Mouse (Mus musculus) midbrain, embryonic 15.5 days (tissue): ENCODE results near the gene Zfp810. TPM values are rescaled to one million over a fixed set of nuclear protein-coding genes. Genes with fewer than 3 reads are reported as not detected.
"Not testable (repeated sequence)": the region's sequence is repeated elsewhere in the genome, so short reads cannot be mapped to it uniquely, and the experiment has no call there.

Source experiments
- ATAC-seq: fragments of 200-750 bp; cut with Nextera tagmentation; replicated peaks from 2 replicates; pipeline ENCODE4 v1.8.0; 2017; ENCODE audit warnings: moderate TSS enrichment
- H3K27ac ChIP-seq: fragments of 300-500 bp; sonication (generic); 2 replicates; pipeline ENCODE4 v1.5.1; 2015; ENCODE audit warnings: mild to moderate bottlenecking, inconsistent platforms
- H3K27me3 ChIP-seq: fragments of 300-500 bp; sonication (generic); replicated peaks from 2 replicates; pipeline ENCODE4 v1.6.1; 2015; ENCODE audit warnings: inconsistent platforms
- H3K36me3 ChIP-seq: fragments of 300-500 bp; sonication (generic); replicated peaks from 2 replicates; pipeline ENCODE4 v1.6.1; 2015; ENCODE audit warnings: inconsistent platforms
- H3K4me1 ChIP-seq: fragments of 300-500 bp; sonication (generic); 2 replicates; pipeline ENCODE4 v1.6.1; 2015; ENCODE audit warnings: inconsistent platforms
- H3K4me2 ChIP-seq: fragments of 300-500 bp; sonication (generic); 2 replicates; pipeline ENCODE4 v1.6.1; 2015; ENCODE audit warnings: inconsistent platforms, mild to moderate bottlenecking, moderate library complexity
- H3K4me3 ChIP-seq: fragments of 300-500 bp; sonication (generic); 2 replicates; pipeline ENCODE4 v1.5.1; 2015; ENCODE audit warnings: mild to moderate bottlenecking, inconsistent platforms
- H3K9ac ChIP-seq: fragments of 300-500 bp; sonication (generic); 2 replicates; pipeline ENCODE4 v1.6.1; 2015; ENCODE audit warnings: mild to moderate bottlenecking, inconsistent platforms
- H3K9me3 ChIP-seq: fragments of 300-500 bp; sonication (generic); 2 replicates; pipeline ENCODE4 v1.6.1; 2016; ENCODE audit warnings: inconsistent platforms
- WGBS: fragments of 180-500 bp; shearing (Covaris S2); methylation state at CpG from one replicate; pipeline ENCODE4 v1.1.7; 2015; ENCODE audit warnings: mixed read lengths; 5-methylcytosine and 5-hydroxymethylcytosine counted together
- polyA plus RNA-seq: library from polyadenylated mRNA; unstranded; fragments of >200 nt; fragmentation: Nextera tagmentation; extraction: Ambion mirVana; gene quantifications from 2 replicates; pipeline ENCODE4 v1.2.1, GENCODE M21; 2015

Zfp810 gene
- polyA plus RNA-seq, 1 experiment from 2014 or later: 39.2 TPM

DNA sequence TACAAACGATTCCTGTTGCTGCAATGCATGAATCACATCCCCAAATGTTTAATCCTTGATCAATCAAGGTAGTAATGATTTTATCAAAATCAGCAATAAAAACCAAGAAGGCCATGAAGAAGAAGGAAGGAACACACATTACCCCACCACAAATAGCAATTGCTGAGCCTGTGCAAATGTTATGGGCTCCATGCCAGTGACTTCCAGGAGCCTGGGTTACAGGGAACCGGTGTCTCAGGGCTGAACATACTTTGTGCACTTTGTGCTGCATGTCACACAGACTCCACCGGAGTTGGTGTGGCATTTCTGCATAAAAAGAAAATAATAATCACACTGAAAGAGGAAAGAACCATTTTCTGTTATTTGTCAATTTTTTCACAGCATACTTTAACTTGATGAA lies 6.6 kb upstream of the Zfp810 start:
- no peaks in the 10 kb centered on the region for H3K36me3 ChIP-seq

DNA sequence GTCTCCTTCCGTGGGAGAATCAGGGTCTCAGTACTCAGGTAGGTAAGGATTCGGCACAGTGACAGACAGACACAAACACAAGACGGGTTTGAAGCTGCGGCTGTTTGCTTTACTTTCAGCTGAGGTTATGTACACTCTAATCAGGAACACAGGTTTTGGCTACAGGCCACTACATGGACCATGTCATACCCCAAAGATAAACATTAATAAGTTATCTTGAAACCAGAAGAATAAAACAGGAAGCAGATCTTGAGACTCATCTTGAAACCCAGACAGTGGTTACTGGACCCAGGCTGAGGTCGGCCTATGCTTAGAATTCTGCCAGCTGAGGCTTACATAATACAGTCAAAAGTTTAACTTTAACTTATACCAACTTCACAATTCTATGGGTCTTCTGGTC lies 5.8 kb upstream of the Zfp810 start:
- H3K9me3 ChIP-seq: no peaks in the 10 kb centered on the region
- WGBS: 85% methylated on average over 5 of the region's 5 CpGs
- H3K4me3 ChIP-seq: no peak overlapping the region
- no peak for ATAC-seq
- no peaks in the 10 kb centered on the region for H3K4me1 ChIP-seq
- H3K27ac ChIP-seq: no peak overlapping the region
- no peak overlapping the region for H3K9ac ChIP-seq
- H3K4me2 ChIP-seq: no peak overlapping the region
- H3K27me3 ChIP-seq: no peaks in the 10 kb centered on the region
- H3K36me3 ChIP-seq: no peaks in the 10 kb centered on the region

More for the DNA sequence above, 6.6 kb upstream of the Zfp810 start:
- no peak overlapping the region for H3K4me2 ChIP-seq
- WGBS: 88% methylated on average over 3 of the region's 3 CpGs
- no peak overlapping the region for H3K4me3 ChIP-seq
- H3K4me1 ChIP-seq: no peaks in the 10 kb centered on the region
- ATAC-seq: no peak
- no peak overlapping the region for H3K9ac ChIP-seq
- no peaks in the 10 kb centered on the region for H3K27me3 ChIP-seq
- no peak overlapping the region for H3K27ac ChIP-seq
- no peaks in the 10 kb centered on the region for H3K9me3 ChIP-seq

DNA sequence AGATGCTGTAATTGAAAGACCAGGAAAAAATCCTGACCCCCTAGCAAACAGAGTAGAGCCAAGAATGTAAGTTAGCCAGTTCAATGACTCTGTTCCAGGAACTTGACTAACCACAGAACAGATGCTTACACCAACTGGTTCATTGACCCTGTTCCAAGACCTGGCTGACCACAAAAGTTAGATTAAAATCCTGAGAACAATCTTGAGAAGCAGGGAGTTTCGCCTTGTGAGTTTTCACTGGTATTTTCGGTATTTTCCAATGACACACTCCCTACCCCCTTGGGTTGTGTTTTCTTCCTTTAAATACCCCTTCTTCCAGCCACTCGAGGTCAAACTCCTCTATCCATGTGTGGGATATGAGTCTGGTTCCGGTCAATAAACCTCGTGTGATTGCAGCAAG lies 2.2 kb upstream of the Zfp810 start:
- Histone ChIP-seq H3K27ac (no peak overlapping the region), H3K4me2 (no peak overlapping the region), H3K4me3 (no peak overlapping the region), H3K4me1 (peaks cover 10% of the 10 kb centered on the region), H3K36me3 (peaks cover 7% of the 10 kb centered on the region), H3K27me3 (no peaks in the 10 kb centered on the region), H3K9ac (no peak overlapping the region), H3K9me3 (no peaks in the 10 kb centered on the region)
- no peak for ATAC-seq
- WGBS: 91% methylated on average over 5 of the region's 5 CpGs

DNA sequence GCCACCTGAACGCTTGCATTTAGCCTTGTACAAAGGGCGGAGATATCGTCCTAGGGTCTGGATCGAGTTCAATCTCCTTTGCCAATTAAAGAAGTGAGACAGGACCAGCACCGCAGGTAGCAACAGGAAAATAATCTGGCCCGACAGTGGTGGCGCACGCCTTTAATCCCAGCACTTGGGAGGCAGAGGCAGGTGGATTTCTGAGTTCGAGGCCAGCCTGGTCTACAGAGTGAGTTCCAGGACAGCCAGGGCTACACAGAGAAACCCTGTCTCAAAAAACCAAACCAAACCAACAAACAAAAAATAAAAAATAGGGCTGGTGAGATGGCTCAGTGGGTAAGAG lies 443 bp upstream of the Zfp810 start:
- Histone ChIP-seq H3K9ac (0 out of 2 replicates have a peak overlapping the region, but pooled peaks have one; percentile 6), H3K27ac (peak overlapping the region; percentile 93), H3K36me3 (peaks cover 22% of the 10 kb centered on the region), H3K4me3 (peak overlapping the region; percentile 88), H3K4me2 (peak overlapping the region; percentile 73)
- 12% methylated on average over 9 of the region's 9 CpGs for WGBS
- H3K9me3 ChIP-seq, H3K4me1 ChIP-seq, ATAC-seq, H3K27me3 ChIP-seq: not testable (repeated sequence)

DNA sequence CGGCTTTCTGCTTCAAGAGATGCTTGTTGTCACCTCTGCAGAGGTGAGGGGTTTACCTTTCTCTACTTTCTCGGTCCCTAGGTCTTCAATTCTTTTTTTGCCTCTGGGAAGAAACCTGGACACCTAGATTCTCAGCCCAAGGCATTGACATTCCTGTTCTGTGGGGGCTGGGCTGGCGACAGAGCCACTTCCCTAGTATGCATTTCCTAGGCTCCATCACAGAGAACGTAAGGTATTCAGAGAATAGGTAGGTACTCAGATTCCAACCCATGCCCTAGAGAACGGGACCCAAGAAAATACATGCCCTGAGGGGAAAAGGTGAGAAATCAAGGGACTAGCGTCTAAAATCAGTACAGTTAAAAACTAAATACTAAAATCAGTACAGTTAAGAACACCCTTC lies 722 bp downstream of the Zfp810 start:
- H3K27me3 ChIP-seq: no peaks in the 10 kb centered on the region
- H3K9ac ChIP-seq: peak overlapping the region; percentile 99
- H3K4me3 ChIP-seq: peak overlapping the region; percentile 88
- peak overlapping the region; percentile 93 for H3K27ac ChIP-seq
- 16% methylated on average over 6 of the region's 6 CpGs for WGBS
- peaks cover 10% of the 10 kb centered on the region for H3K4me1 ChIP-seq
- H3K9me3 ChIP-seq: peaks cover 3% of the 10 kb centered on the region; the same call in 1 of the 2 replicates
- peaks cover 27% of the 10 kb centered on the region for H3K36me3 ChIP-seq
- H3K4me2 ChIP-seq: peak overlapping the region; percentile 73
- peak; percentile 59 for ATAC-seq

DNA sequence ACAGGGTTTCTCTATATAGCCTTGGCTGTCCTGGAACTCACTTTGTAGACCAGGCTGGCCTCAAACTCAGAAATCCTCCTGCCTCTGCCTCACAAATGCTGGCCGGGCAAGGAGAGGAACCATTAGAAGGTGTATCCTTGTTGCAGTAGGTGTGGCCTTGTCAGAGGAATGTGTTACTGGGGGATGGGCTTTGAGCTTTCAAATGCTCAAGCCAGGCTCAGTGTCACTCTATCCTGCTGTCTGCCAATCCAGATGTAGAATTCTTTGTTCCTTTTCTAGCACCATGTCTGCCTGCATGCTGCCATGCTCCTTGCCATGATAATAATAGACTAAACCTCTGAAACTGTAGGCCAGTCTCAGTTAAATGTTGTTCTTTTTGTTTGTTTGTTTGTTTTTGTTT lies 5.2 kb downstream of the Zfp810 start:
- H3K27ac ChIP-seq: no peak overlapping the region
- H3K9ac ChIP-seq: no peak overlapping the region
- peaks cover 10% of the 10 kb centered on the region for H3K4me1 ChIP-seq
- no peak for ATAC-seq
- H3K4me2 ChIP-seq: no peak overlapping the region
- H3K4me3 ChIP-seq: no peak overlapping the region
- H3K9me3 ChIP-seq: peaks cover 3% of the 10 kb centered on the region; the same call in 1 of the 2 replicates
- 97% methylated on average over 1 of the region's 1 CpGs for WGBS
- no peaks in the 10 kb centered on the region for H3K27me3 ChIP-seq
- peaks cover 57% of the 10 kb centered on the region for H3K36me3 ChIP-seq

DNA sequence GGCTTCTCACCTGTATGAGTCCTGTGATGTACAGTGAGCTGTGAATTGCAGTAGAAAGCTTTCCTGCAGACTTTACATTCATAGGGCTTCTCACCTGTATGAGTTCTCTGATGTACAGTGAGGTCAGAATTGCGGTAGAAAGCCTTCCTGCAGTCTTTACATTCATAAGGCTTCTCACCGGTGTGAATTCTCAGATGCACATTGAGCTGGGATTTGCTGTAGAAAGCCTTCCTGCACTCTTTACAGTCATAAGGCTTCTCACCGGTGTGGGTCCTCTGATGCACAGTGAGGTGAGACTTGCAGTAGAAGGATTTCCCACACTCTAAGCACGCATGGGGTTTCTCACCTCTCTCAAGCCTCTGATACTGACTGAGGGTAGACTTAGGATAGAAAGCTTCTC lies 28.7 kb downstream of the Zfp810 start:
- WGBS: 99% methylated on average over 4 of the region's 4 CpGs
- no peak overlapping the region for H3K4me2 ChIP-seq
- H3K4me3 ChIP-seq: no peak overlapping the region
- H3K9ac ChIP-seq: no peak overlapping the region
- H3K27me3 ChIP-seq: no peaks in the 10 kb centered on the region
- no peak for ATAC-seq
- peaks cover 58% of the 10 kb centered on the region for H3K9me3 ChIP-seq
- H3K27ac ChIP-seq: no peak overlapping the region
- H3K4me1 ChIP-seq: no peaks in the 10 kb centered on the region
- peaks cover 80% of the 10 kb centered on the region for H3K36me3 ChIP-seq

DNA sequence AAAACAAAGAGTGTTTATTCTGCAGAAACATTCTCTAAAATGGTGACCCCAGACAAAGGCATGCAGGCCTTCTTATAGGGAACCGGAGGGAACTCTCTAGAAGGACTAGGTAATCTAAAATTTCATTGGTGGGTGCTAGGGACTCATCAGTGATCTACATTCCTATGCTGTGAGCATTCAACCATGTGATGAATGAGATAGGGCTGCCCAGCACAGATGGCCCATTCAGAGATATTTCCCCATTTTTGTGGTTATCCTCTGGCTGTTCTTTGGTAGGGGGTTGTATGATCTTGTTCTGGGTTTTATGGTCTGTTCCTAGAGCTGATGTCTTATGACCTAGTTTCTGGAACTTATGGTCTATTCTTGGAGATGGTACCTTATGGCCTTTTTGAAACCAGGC lies 38.6 kb downstream of the Zfp810 start:
- H3K27ac ChIP-seq: no peak overlapping the region
- peaks cover 7% of the 10 kb centered on the region; the same call in 1 of the 2 replicates for H3K36me3 ChIP-seq
- no peaks in the 10 kb centered on the region for H3K4me1 ChIP-seq
- H3K9ac ChIP-seq: no peak overlapping the region
- H3K27me3 ChIP-seq: no peaks in the 10 kb centered on the region
- H3K4me3 ChIP-seq: no peak overlapping the region
- no peak overlapping the region for H3K4me2 ChIP-seq
- 93% methylated on average over 1 of the region's 1 CpGs for WGBS
- ATAC-seq: no peak
- 0 out of 2 replicates have a peak, but pooled peaks cover 10% of the 10 kb centered on the region for H3K9me3 ChIP-seq

DNA sequence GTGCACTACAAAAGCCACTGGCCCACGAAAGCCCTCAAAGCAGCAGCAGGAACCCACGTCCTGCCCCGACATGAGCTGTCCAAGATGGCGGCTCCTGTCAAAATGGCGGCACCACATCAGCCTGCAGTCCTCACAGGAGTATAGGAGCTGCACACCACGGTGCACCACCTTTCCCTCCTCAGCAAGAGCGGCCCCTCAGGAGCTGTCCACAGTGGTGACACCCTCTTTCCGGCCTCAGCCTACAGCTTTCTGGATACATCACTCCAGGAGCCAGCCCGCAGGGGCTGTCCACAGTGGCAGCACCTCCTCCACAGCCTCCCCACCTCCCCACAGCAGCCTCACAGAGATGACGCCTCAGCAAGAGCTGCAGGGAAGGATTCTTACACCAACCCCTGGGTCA lies 44.8 kb downstream of the Zfp810 start:
- Histone ChIP-seq H3K27me3 (no peaks in the 10 kb centered on the region), H3K4me1 (peaks cover 4% of the 10 kb centered on the region), H3K9me3 (no peaks in the 10 kb centered on the region), H3K4me3 (no peak overlapping the region), H3K9ac (no peak overlapping the region), H3K27ac (no peak overlapping the region), H3K4me2 (no peak overlapping the region), H3K36me3 (no peaks in the 10 kb centered on the region)
- ATAC-seq: no peak
- WGBS: 89% methylated on average over 10 of the region's 10 CpGs

DNA sequence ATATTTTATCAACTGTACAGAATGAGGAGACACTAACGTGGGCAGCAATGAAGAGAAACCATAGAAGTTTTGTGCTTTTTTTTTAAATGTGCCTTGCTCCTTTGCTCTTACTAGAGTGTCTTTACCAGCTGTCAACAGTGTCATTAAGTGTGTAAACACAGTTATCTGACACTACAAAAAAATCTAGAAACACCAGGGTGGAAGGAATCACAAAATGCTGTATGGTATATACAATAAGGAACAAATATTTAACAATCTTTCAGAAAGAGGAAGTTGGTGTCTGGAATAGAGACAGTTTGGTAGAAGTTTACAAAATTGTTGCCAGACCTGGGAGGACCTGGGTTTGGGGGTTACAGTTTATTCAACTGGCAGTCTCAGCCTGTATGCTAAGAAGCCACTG lies 45.9 kb downstream of the Zfp810 start:
- Histone ChIP-seq H3K9me3 (no peaks in the 10 kb centered on the region), H3K27ac (no peak overlapping the region), H3K4me3 (no peak overlapping the region), H3K36me3 (no peaks in the 10 kb centered on the region), H3K4me2 (no peak overlapping the region), H3K9ac (no peak overlapping the region), H3K4me1 (peaks cover 4% of the 10 kb centered on the region), H3K27me3 (no peaks in the 10 kb centered on the region)
- ATAC-seq: no peak
- WGBS: 89% methylated on average over 1 of the region's 1 CpGs

DNA sequence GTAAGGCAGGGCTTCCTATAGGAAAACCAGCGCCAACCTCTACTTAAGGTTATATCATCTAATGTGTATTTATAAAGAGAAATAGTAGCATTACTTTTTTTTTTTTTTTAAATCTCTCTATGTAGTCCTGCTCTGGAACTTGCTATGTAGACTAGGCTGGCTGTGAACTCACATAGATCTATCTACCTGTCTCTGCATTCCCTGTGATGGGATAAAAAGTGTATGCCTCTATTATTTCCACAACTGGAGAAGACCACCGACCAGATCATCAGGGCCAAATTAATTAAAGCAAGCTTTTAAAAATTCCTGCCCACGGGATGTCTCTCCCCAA lies 47.4 kb downstream of the Zfp810 start:
- ATAC-seq: no peak
- peaks cover 12% of the 10 kb centered on the region for H3K36me3 ChIP-seq
- peak overlapping the region; percentile 61 for H3K4me3 ChIP-seq
- H3K4me2 ChIP-seq: peak overlapping the region; percentile 78
- H3K9me3 ChIP-seq: peaks cover 7% of the 10 kb centered on the region; the same call in 1 of the 2 replicates
- 34% methylated on average over 3 of the region's 3 CpGs for WGBS
- peaks cover 4% of the 10 kb centered on the region for H3K4me1 ChIP-seq
- H3K27me3 ChIP-seq: no peaks in the 10 kb centered on the region
- no peak overlapping the region for H3K27ac ChIP-seq
- H3K9ac ChIP-seq: no peak overlapping the region

DNA sequence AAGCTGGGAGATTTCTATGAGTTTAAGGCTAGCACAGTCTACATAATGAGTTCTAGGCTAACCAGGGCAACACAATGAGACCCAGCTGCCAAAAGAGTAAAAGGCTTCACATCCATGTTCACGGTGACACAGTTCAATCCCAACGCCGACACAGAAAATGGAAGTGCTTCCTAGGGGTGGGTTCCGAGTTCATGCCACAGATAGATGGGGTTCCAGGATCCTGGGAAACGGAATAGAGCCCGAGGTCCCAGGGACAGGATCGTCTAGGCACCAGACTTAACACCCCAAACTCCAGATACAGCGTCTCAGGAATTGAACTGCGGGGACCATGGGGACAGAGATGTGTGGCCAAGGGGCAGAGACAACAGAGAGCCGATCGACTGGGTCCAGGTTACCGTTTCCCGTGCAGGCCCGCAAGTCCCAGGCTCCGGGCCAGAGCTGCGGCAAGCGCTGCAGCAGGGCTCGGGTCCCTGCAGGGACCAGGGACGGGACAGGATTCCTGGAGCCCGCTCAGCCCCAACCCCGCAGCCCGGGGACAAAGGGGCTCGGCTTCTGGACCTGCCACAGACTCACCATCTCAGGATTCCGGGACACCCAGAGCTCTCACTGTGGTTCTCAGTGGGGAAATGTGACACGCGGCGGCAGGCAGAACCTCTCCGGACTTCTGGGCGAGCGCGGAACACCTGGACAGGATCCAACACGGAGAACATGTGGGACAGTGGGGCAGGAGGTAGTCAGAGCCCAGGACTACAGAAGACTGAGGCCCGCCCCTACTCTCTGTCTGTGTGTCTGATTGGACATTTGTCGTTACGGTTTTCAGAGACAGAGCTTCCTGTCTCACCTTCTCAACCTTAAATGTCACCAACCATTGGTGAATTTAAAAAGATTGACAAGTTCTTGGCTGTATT lies 48.0 kb downstream of the Zfp810 start, which contains the start of gene Zfp599:
Gene Zfp599 (minus strand): TSS at position 712 of the 908 bp plus-strand sequence.
- H3K9ac ChIP-seq: peak within 1 kb of the TSS; percentile 77
- H3K27me3 ChIP-seq: no peaks in the 10 kb centered on the region
- ATAC-seq: peak; percentile 98
- peaks cover 4% of the 10 kb centered on the region for H3K4me1 ChIP-seq
- WGBS: under 1% methylated on average over 35 of the region's 35 CpGs
- H3K4me2 ChIP-seq: peak within 1 kb of the TSS; percentile 78
- H3K36me3 ChIP-seq: peaks cover 14% of the 10 kb centered on the region
- peak within 1 kb of the TSS; percentile 26; the same call in 1 of the 2 replicates for H3K27ac ChIP-seq
- peaks cover 8% of the 10 kb centered on the region; the same call in 1 of the 2 replicates for H3K9me3 ChIP-seq
- peak within 1 kb of the TSS; percentile 61 for H3K4me3 ChIP-seq

DNA sequence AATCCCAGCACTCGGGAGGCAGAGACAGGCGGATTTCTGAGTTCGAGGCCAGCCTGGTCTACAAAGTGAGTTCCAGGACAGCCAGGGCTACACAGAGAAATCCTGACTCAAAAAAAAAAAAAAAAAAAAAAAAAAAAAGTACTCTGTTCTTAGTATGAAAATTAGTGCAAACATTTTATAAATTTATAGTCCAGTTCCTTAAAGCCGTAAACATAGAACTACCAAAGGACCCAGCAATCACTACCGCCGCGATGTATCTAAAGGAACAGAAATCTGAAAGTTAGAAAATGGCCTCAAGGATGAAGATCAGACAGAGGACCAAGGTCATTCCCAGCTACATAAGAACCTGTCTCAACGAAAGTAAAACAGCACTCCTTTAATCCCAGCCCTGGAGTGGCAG lies 48.7 kb downstream of the Zfp810 start:
- peak overlapping the region; percentile 77; the same call in 1 of the 2 replicates for H3K9ac ChIP-seq
- no peak for ATAC-seq
- peak overlapping the region; percentile 78 for H3K4me2 ChIP-seq
- peaks cover 4% of the 10 kb centered on the region for H3K4me1 ChIP-seq
- no peak overlapping the region for H3K27ac ChIP-seq
- H3K27me3 ChIP-seq: no peaks in the 10 kb centered on the region
- H3K36me3 ChIP-seq: peaks cover 20% of the 10 kb centered on the region
- WGBS: 82% methylated on average over 8 of the region's 8 CpGs
- H3K4me3 ChIP-seq: peak overlapping the region; percentile 61
- H3K9me3 ChIP-seq: peaks cover 8% of the 10 kb centered on the region; the same call in 1 of the 2 replicates
